Mouse (Mus musculus) olfactory bulb, adult 2 months (tissue): Measurements from ENCODE around the gene Ncl.

Source experiments
- CTCF ChIP-seq: fragments of 200-500 bp; IDR thresholded peaks from 2 replicates; pipeline ENCODE4 v1.5.1; 2012; ENCODE audit warnings: low read depth, mild to moderate bottlenecking, low read length, moderate library complexity; ENCODE audit not compliant: insufficient read depth
- POLR2A ChIP-seq: fragments of 200-500 bp; IDR thresholded peaks from 2 replicates; pipeline ENCODE4 v1.6.1; 2012; ENCODE audit warnings: mild to moderate bottlenecking, low read depth, low read length, moderate library complexity; ENCODE audit not compliant: insufficient read depth

DNA sequence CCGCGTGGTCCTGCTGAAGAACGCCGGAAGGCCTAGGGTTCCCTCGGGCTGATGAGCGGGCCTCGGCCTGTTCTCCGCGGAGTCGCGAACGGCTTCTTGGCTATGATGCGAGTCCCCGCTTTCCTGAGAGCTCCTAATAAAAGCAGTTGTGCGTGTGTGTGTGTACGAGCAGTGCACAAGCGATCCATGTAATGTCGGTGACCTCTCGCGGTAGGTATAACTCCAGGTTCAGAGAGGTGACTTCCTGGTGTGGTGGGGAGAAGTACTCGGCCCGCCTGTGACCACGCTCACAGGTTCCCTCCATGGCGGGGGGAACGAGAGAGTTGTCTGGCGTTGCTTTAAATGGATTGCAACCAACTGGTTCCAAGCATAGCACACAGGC is 589 bp upstream of the Ncl start:
- TF ChIP-seq POLR2A (no peak), CTCF (no peak)
